Mouse (Mus musculus) heart, postnatal 10 days (tissue): ENCODE measurements around the gene Gli1. TPM values are rescaled to one million over a fixed set of nuclear protein-coding genes. Genes with fewer than 3 reads are reported as not detected.

Experiments used
- DNase-seq, 2 experiments: peaks; one replicate each; pipeline ENCODE4 v3.0.0; 2021
- intact Hi-C: fragments of 180-260 bp; cut with DNase I; formaldehyde crosslinking; loops from one replicate; pipeline ENCODE4 v1.15.1; 2025
- total RNA-seq, 2 experiments: library from RNA; stranded (reverse); gene quantifications; 2 replicates each; pipeline ENCODE4 v1.2.3; 2021

Gene Gli1
- total RNA-seq, 2 experiments from 2014 or later, result 2.1 to 2.5 TPM

GRCm38 (mm10) chr10:127284724-127285500, 56.9 kb downstream of the Gli1 start:
- no peak for DNase-seq
- intact Hi-C loops, result no loop called here

- no peak for DNase-seq
- intact Hi-C loops, result no loop called here
Observed at GRCm38 (mm10) chr10:127284105-127284622, 57.6 kb downstream of the Gli1 start.

- intact Hi-C loops, result no loop called here
- no peak for DNase-seq
Observed at GRCm38 (mm10) chr10:127282620-127283215, 59.1 kb downstream of the Gli1 start.

- intact Hi-C loops, result no loop called here
- no peak for DNase-seq
Observed at GRCm38 (mm10) chr10:127281316-127281715, 60.5 kb downstream of the Gli1 start.

Other genes with a start within 250 kb of the Gli1 start
- 10 to 100 TPM; 36.7 to 37.8 TPM for gene Os9, start 220.8 kb downstream of the Gli1 start, total RNA-seq
- 1 to 10 TPM; 3.6 to 3.8 TPM for gene B4galnt1, start 176.7 kb downstream of the Gli1 start, total RNA-seq
- 10 to 100 TPM; 40.8 to 48.0 TPM for gene Slc26a10, start 161.3 kb downstream of the Gli1 start, total RNA-seq
- gene Arhgef25, start 151.9 kb downstream of the Gli1 start, total RNA-seq, result 10 to 100 TPM; 20.8 to 21.0 TPM
- gene Dtx3, start 146.2 kb downstream of the Gli1 start, total RNA-seq, result 10 to 100 TPM; 48.4 to 52.2 TPM
- gene Pip4k2c, start 130.4 kb downstream of the Gli1 start, total RNA-seq, result 10 to 100 TPM; 26.4 to 28.7 TPM
- under 1 TPM; 0.42 to 0.89 TPM for gene Kif5a, start 78.6 kb downstream of the Gli1 start, total RNA-seq
- 100 to 1,000 TPM; 166 to 167 TPM for gene Dctn2, start 75.6 kb downstream of the Gli1 start, total RNA-seq
- 10 to 100 TPM; 34.2 to 35.5 TPM for gene Mbd6, start 53.0 kb downstream of the Gli1 start, total RNA-seq
- gene Mars, start 30.2 kb downstream of the Gli1 start, total RNA-seq, result 10 to 100 TPM; 42.0 to 43.9 TPM
- gene Arhgap9, start 20.0 kb downstream of the Gli1 start, total RNA-seq, result 1 to 10 TPM; 3.3 to 4.1 TPM
- gene Inhbe, start 12.4 kb upstream of the Gli1 start, total RNA-seq, result not detected
- gene Inhbc, start 28.5 kb upstream of the Gli1 start, total RNA-seq, result not detected
- gene R3hdm2, start 38.4 kb upstream of the Gli1 start, total RNA-seq, result 100 to 1,000 TPM; 112 to 120 TPM
- 1 to 10 TPM; 1.1 to 1.7 TPM for gene Stac3, start 159.7 kb upstream of the Gli1 start, total RNA-seq
- gene Ndufa4l2, start 173.0 kb upstream of the Gli1 start, total RNA-seq, result 10 to 100 TPM; 44.5 to 54.0 TPM
- gene Shmt2, start 180.5 kb upstream of the Gli1 start, total RNA-seq, result 10 to 100 TPM; 41.3 to 41.7 TPM
- 1 to 10 TPM; 1.3 to 1.8 TPM for gene Nxph4, start 192.6 kb upstream of the Gli1 start, total RNA-seq